Mouse (Mus musculus): ENCODE results near the gene Tcf20.

- TF ChIP-seq E2F4 (IDR thresholded peaks at IDR 0.05; ENCODE audit: borderline replicate concordance, low read depth, low read length) = no peak
- TF ChIP-seq EP300 (IDR thresholded peaks at IDR 0.05; ENCODE audit: low read depth in 1 of 2, low read length in 2 of 2) = no peak
- no peak for TF ChIP-seq TAL1 (IDR thresholded peaks at IDR 0.05; ENCODE audit: low read length)
- TF ChIP-seq POLR2A (IDR thresholded peaks at IDR 0.05; ENCODE audit: control insufficient read depth in 1 of 2, insufficient read depth in 1 of 2, low read depth in 1 of 2, low read length in 2 of 2, poor library complexity in 1 of 2) = no peak
- TF ChIP-seq MAZ (IDR thresholded peaks at IDR 0.05; ENCODE audit: low read depth, low read length) = no peak
- TF ChIP-seq POLR2AphosphoS2 (IDR thresholded peaks at IDR 0.05; ENCODE audit: low read length) = no peak
- TF ChIP-seq SIN3A (IDR thresholded peaks at IDR 0.05; ENCODE audit: low read length) = no peak
Observed at GRCm38 (mm10) chr15:82794277-82794676, 193.4 kb downstream of the Tcf20 start, which contains the start of gene Cyp2d26.

Measured in MEL (cell line).